Mouse (Mus musculus) intestine, postnatal 0 days (tissue): ENCODE measurements around the gene Shisa7. TPM values are rescaled to one million over a fixed set of nuclear protein-coding genes. Genes with fewer than 3 reads are reported as not detected.

ENCODE experiments used
- ATAC-seq: fragments of 200-750 bp; cut with Nextera tagmentation; 2 replicates; pipeline ENCODE4 v1.8.0; 2017; ENCODE audit warnings: mild to moderate bottlenecking, moderate TSS enrichment, moderate library complexity
- H3K27ac ChIP-seq: fragments of 300-500 bp; sonication (generic); 2 replicates; pipeline ENCODE4 v1.5.1; 2014; ENCODE audit warnings: mild to moderate bottlenecking, low read depth, low read length, moderate library complexity
- H3K27me3 ChIP-seq: fragments of 300-500 bp; sonication (generic); replicated peaks from 2 replicates; pipeline ENCODE4 v1.6.1; 2014; ENCODE audit warnings: low read length, mixed read lengths; ENCODE audit not compliant: control insufficient read depth, insufficient read depth
- H3K36me3 ChIP-seq: fragments of 300-500 bp; sonication (generic); 2 replicates; pipeline ENCODE4 v1.6.1; 2014; ENCODE audit warnings: mild to moderate bottlenecking, moderate library complexity; ENCODE audit not compliant: control insufficient read depth, insufficient read depth
- H3K4me1 ChIP-seq: fragments of 300-500 bp; sonication (generic); replicated peaks from 2 replicates; pipeline ENCODE4 v1.6.1; 2014; ENCODE audit warnings: antibody characterized with exemption, low read length, mixed read lengths; ENCODE audit not compliant: control insufficient read depth, insufficient read depth
- H3K4me2 ChIP-seq: fragments of 300-500 bp; sonication (generic); replicated peaks from 2 replicates; pipeline ENCODE4 v1.6.1; 2014; ENCODE audit warnings: low read depth, mild to moderate bottlenecking, moderate library complexity
- H3K4me3 ChIP-seq: fragments of 300-500 bp; sonication (generic); 2 replicates; pipeline ENCODE4 v1.5.1; 2014; ENCODE audit warnings: low read depth, low read length
- H3K9ac ChIP-seq: fragments of 300-500 bp; sonication (generic); 2 replicates; pipeline ENCODE4 v1.6.1; 2014; ENCODE audit warnings: mild to moderate bottlenecking, low read depth, low read length
- H3K9me3 ChIP-seq: fragments of 300-500 bp; sonication (generic); 2 replicates; pipeline ENCODE4 v1.6.1; 2016; ENCODE audit warnings: mixed run types; ENCODE audit not compliant: control insufficient read depth
- CTCF ChIP-seq: sonication (generic); IDR thresholded peaks from 2 replicates; pipeline ENCODE4 v1.5.1; 2016; ENCODE audit warnings: low read depth, mild to moderate bottlenecking, control low read depth, antibody characterized with exemption, moderate library complexity
- WGBS: fragments of 180-500 bp; shearing (Covaris S2); extraction: QIAGEN DNeasy Blood & Tissue Kit; methylation state at CpG from one replicate; pipeline ENCODE4 v1.1.7; 2014; 5-methylcytosine and 5-hydroxymethylcytosine counted together
- polyA plus RNA-seq: library from polyadenylated mRNA; unstranded; fragments of >200 nt; fragmentation: Nextera tagmentation; extraction: Ambion mirVana; gene quantifications from 2 replicates; pipeline ENCODE4 v1.2.1, GENCODE M21; 2015

The Shisa7 gene
- polyA plus RNA-seq, 1 experiment from 2014 or later: 0.07 TPM

- WGBS: 42% methylated on average over 6 of the region's 6 CpGs
These were observed 25.6 kb upstream of the Shisa7 start, which contains the start of gene Isoc2b for GRCm38 (mm10) chr7:4870133-4870532. Isoc2b (minus strand) TSS chr7:4870258.

DNA sequence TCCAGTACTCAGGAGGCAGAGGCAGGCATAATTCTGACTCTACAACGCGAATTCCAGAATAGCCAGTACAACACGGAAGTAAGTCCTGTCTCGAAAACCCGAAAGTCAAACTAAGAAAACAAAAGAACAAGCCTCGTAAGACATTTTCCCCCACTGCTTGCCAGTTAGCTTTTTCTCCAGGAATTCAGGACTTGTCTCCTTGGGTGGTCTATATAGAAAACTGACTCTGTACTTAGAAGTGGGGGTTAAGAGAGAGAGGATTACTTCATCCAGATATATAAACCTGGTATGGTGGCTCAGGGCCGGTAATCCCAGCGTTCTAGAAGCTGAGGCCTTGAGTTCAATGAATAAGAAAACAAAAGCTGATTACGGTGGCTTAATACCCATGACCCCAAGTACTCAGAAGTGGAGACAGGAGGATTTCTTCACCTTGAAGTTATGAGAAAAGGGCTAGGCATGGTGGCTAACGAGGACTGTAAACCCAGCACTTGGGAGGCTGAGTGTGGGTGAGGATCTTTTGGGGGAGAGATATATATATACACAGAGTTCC is 22.2 kb upstream of the Shisa7 start:
- peak; percentile 4; the same call in 1 of the 2 replicates for ATAC-seq
- Histone ChIP-seq H3K4me2 (peak overlapping the region; percentile 75), H3K27ac (peak overlapping the region; percentile 95), H3K9ac (peak overlapping the region; percentile 64), H3K36me3 (no peaks in the 10 kb centered on the region), H3K9me3 (no peaks in the 10 kb centered on the region), H3K4me1 (peaks cover 6% of the 10 kb centered on the region; the same call in 1 of the 2 replicates), H3K27me3 (no peaks in the 10 kb centered on the region), H3K4me3 (peak overlapping the region; percentile 52)
- 15% methylated on average over 10 of the region's 10 CpGs for WGBS
- no peak for TF ChIP-seq CTCF

More at GRCm38 (mm10) chr7:4870133-4870532, 25.6 kb upstream of the Shisa7 start, which contains the start of gene Isoc2b:
- no peak for ATAC-seq
- Histone ChIP-seq H3K9me3 (no peaks in the 10 kb centered on the region), H3K36me3 (no peaks in the 10 kb centered on the region), H3K4me1 (peaks cover 3% of the 10 kb centered on the region; the same call in 1 of the 2 replicates), H3K27ac (no peak within 1 kb of the TSS), H3K4me2 (no peak within 1 kb of the TSS), H3K27me3 (no peaks in the 10 kb centered on the region), H3K9ac (no peak within 1 kb of the TSS), H3K4me3 (no peak within 1 kb of the TSS)
- TF ChIP-seq CTCF: peak; percentile 27

GRCm38 (mm10) chr7:4865579-4866493 is 21.3 kb upstream of the Shisa7 start:
- no peak for TF ChIP-seq CTCF
- peaks cover 6% of the 10 kb centered on the region; the same call in 1 of the 2 replicates for H3K4me1 ChIP-seq
- H3K36me3 ChIP-seq: no peaks in the 10 kb centered on the region
- H3K27ac ChIP-seq: peak overlapping the region; percentile 95
- peak overlapping the region; percentile 75 for H3K4me2 ChIP-seq
- no peaks in the 10 kb centered on the region for H3K27me3 ChIP-seq
- peak; percentile 99 for ATAC-seq
- WGBS: 3% methylated on average over 40 of the region's 40 CpGs
- H3K4me3 ChIP-seq: peak overlapping the region; percentile 52
- H3K9me3 ChIP-seq: no peaks in the 10 kb centered on the region
- H3K9ac ChIP-seq: peak overlapping the region; percentile 64

- peak; percentile 43 for ATAC-seq
- no peaks in the 10 kb centered on the region for H3K36me3 ChIP-seq
- H3K4me3 ChIP-seq: peak overlapping the region; percentile 52
- H3K4me1 ChIP-seq: peaks cover 6% of the 10 kb centered on the region; the same call in 1 of the 2 replicates
- 59% methylated on average over 5 of the region's 5 CpGs for WGBS
- H3K9ac ChIP-seq: 0 out of 2 replicates have a peak overlapping the region, but pooled peaks have one; percentile 62
- H3K4me2 ChIP-seq: peak overlapping the region; percentile 75
- H3K27me3 ChIP-seq: no peaks in the 10 kb centered on the region
- no peaks in the 10 kb centered on the region for H3K9me3 ChIP-seq
- TF ChIP-seq CTCF: peak; percentile 79
- peak overlapping the region; percentile 95; the same call in 1 of the 2 replicates for H3K27ac ChIP-seq
These were observed 20.6 kb upstream of the Shisa7 start for GRCm38 (mm10) chr7:4865090-4865489.

DNA sequence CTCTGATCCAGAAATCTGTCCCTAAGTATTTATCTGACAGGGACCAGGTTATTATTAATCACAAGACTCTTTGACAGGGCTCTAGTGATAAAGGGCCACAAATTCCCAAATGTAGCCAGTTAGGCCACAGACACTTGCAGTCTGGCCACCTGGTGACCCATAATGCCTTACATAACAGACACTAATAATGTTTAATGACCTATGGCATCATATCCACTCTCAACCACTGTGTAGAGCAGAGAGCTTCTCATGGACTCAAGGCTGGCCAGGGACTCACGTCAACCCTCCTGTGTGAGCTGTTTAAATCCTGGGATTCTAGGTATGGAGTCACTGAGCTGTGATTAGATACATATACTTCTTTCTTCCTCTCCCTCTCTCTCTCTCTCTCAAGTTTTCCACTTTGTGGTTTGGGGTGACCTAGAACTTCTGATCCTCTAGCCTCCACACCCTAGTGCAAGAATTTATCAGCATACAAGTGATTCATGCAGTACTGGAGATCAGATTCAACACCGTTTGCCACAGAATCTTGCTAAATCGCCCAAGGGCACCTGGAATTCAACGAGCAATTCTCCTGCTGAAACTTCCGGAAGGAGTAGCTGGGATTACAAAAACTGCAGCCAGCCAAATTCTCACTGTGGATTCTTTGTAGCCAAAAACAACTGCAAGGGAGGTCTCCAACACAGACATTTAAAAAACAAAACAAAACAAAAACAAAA is 19.8 kb upstream of the Shisa7 start:
- WGBS: 87% methylated on average over 5 of the region's 5 CpGs
- no peak for ATAC-seq
- H3K36me3 ChIP-seq: no peaks in the 10 kb centered on the region

More for the DNA sequence above, 19.8 kb upstream of the Shisa7 start:
- Histone ChIP-seq H3K4me2 (no peak overlapping the region), H3K4me3 (no peak overlapping the region), H3K4me1 (peaks cover 6% of the 10 kb centered on the region; the same call in 1 of the 2 replicates), H3K9ac (no peak overlapping the region), H3K27ac (no peak overlapping the region), H3K27me3 (no peaks in the 10 kb centered on the region), H3K9me3 (no peaks in the 10 kb centered on the region)
- no peak for TF ChIP-seq CTCF
